Mouse (Mus musculus): ENCODE measurements around the gene Ndufab1. TPM values are rescaled to one million over a fixed set of nuclear protein-coding genes. Genes with fewer than 3 reads are reported as not detected.

The Ndufab1 gene
- polyA plus RNA-seq, 1 experiment from 2014 or later, result 362 TPM

- H3K9ac ChIP-seq (replicated peaks; ENCODE audit: low read depth), result no peak overlapping the region
- WGBS, result 85% methylated on average over 3 of the region's 3 CpGs
- ATAC-seq, result no peak
- TF ChIP-seq CTCF (IDR thresholded peaks at IDR 0.05) (no peak), EP300 (IDR thresholded peaks at IDR 0.05) (no peak)
- no peaks in the 10 kb centered on the region for H3K27me3 ChIP-seq (replicated peaks; ENCODE audit: insufficient read depth, low read length)
- no peak overlapping the region for H3K4me3 ChIP-seq (ENCODE audit: low read depth, low read length)
- H3K27ac ChIP-seq (ENCODE audit: low read length), result no peak overlapping the region
- DNase-seq (ENCODE audit: low spot score), result no peak
- H3K4me2 ChIP-seq (replicated peaks; ENCODE audit: low read depth, low read length), result no peak overlapping the region
- H3K4me1 ChIP-seq (ENCODE audit: insufficient read depth, low read depth, low read length), result no peaks in the 10 kb centered on the region
- no peaks in the 10 kb centered on the region for H3K9me3 ChIP-seq (ENCODE audit: low read length)
- peaks cover 54% of the 10 kb centered on the region for H3K36me3 ChIP-seq (ENCODE audit: insufficient read depth, low read length)
Measured at GRCm38 (mm10) chr7:122074374-122074773, 27.3 kb downstream of the Ndufab1 start.

- DNase-seq (ENCODE audit: low spot score), result peak; percentile 47
- peak; percentile 14; the same call in 1 of the 2 replicates for ATAC-seq
- H3K27me3 ChIP-seq (replicated peaks; ENCODE audit: insufficient read depth, low read length), result no peaks in the 10 kb centered on the region
Measured at GRCm38 (mm10) chr7:122067517-122068381, 33.9 kb downstream of the Ndufab1 start.

DNA sequence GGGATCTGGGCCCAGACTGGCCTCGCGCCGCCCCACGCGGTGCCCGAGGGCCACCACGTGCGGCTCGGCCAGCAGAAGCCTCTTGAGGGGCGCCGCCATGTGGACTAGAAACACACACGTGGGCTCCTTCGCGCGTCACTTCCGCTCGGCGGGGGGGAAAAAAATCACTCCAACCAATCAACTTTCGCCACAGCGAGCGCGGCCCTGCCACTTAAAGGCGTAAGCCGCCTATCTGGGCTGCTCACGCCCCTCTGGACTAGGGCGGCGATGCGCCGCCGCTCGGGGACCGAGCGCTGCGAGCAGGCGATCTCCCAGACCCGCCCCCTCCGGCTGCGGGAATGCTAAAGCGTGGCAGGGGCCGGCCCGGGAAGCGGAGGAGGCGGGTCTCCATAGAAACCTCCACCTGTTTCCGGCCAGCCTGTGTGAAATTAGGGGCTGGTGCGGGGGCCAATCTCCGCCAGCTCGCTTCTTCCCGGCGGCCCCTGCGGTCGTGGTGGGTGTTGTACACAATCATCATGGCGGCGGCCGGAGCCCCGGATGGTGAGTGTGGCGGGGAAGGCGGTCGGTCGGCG lies 34.7 kb downstream of the Ndufab1 start, which contains the start of the genes Ubfd1 and Ears2:
Gene Ubfd1, plus strand, starts transcription at position 231 of the 572 bp plus-strand sequence.
Gene Ears2, minus strand, starts transcription at position 319 of the 572 bp plus-strand sequence.
- Histone ChIP-seq H3K27me3 (replicated peaks; ENCODE audit: insufficient read depth, low read length) (no peaks in the 10 kb centered on the region), H3K4me1 (ENCODE audit: insufficient read depth, low read depth, low read length) (peaks cover 4% of the 10 kb centered on the region; the same call in 1 of the 2 replicates), H3K9ac (replicated peaks; ENCODE audit: low read depth) (peak within 1 kb of the TSS; percentile 96), H3K27ac (ENCODE audit: low read length) (peak within 1 kb of the TSS; percentile 89), H3K36me3 (ENCODE audit: insufficient read depth, low read length) (peaks cover 8% of the 10 kb centered on the region; the same call in 1 of the 2 replicates), H3K9me3 (ENCODE audit: low read length) (no peaks in the 10 kb centered on the region), H3K4me3 (ENCODE audit: low read depth, low read length) (peak within 1 kb of the TSS; percentile 90), H3K4me2 (replicated peaks; ENCODE audit: low read depth, low read length) (peak within 1 kb of the TSS; percentile 92)
- WGBS, result 0% methylated on average over 58 of the region's 60 CpGs
- peak; percentile 98 for DNase-seq (ENCODE audit: low spot score)
- TF ChIP-seq EP300 (IDR thresholded peaks at IDR 0.05), result 0 out of 2 replicates have a peak, but pooled peaks have one; percentile 29
- 0 out of 2 replicates have a peak, but pooled peaks have one; percentile 26 for TF ChIP-seq CTCF (IDR thresholded peaks at IDR 0.05)
- peak; percentile 96 for ATAC-seq

More at GRCm38 (mm10) chr7:122067517-122068381, 33.9 kb downstream of the Ndufab1 start:
- peak overlapping the region; percentile 89 for H3K27ac ChIP-seq (ENCODE audit: low read length)
- peaks cover 14% of the 10 kb centered on the region; the same call in 1 of the 2 replicates for H3K36me3 ChIP-seq (ENCODE audit: insufficient read depth, low read length)
- H3K4me3 ChIP-seq (ENCODE audit: low read depth, low read length), result peak overlapping the region; percentile 90
- peak overlapping the region; percentile 92 for H3K4me2 ChIP-seq (replicated peaks; ENCODE audit: low read depth, low read length)
- peaks cover 4% of the 10 kb centered on the region; the same call in 1 of the 2 replicates for H3K4me1 ChIP-seq (ENCODE audit: insufficient read depth, low read depth, low read length)
- H3K9ac ChIP-seq (replicated peaks; ENCODE audit: low read depth), result peak overlapping the region; percentile 96
- no peaks in the 10 kb centered on the region for H3K9me3 ChIP-seq (ENCODE audit: low read length)
- WGBS, result 1% methylated on average over 54 of the region's 58 CpGs
- peak; percentile 52 for TF ChIP-seq CTCF (IDR thresholded peaks at IDR 0.05)
- TF ChIP-seq EP300 (IDR thresholded peaks at IDR 0.05), result no peak

DNA sequence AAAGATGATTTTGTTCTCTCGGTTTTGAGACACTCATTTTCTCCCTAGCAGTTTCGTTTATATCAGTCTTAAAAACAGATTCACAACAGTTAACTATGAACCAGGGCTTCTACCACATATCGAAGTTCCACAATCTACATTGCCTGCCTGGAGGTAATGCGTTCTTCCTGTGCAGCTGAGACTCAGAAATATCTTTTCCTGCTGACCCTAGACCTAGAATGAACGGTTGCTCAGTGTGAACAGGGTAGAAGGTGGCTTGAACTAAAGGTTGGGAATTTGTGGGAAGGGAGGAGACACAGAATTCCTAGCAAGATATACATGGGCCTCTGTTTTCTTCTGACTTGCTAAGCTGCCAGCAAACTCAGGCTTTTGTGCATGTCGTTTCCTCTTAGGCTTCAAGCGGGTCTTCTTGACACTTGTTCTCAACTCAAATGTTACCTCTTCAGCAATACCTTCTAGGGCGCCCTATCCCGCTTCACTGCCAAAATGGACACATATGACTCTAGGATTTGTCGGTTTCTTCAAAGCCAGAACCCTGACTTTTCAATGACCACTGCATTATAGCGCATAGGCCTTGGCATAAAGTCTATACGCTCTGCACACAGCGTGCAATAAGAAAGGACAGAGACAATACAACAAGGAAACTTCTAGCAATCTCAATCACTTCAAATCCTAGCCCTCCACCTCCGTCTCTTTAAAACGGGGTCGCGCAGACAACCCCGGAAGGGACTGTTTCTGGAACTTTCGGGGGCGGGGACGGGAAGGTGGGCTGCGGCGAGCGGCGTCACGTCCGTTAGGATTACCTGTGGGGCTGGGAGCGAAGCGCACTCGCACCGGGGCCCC lies 35.4 kb downstream of the Ndufab1 start:
- Histone ChIP-seq H3K4me2 (replicated peaks; ENCODE audit: low read depth, low read length) (peak overlapping the region; percentile 92), H3K27me3 (replicated peaks; ENCODE audit: insufficient read depth, low read length) (no peaks in the 10 kb centered on the region), H3K36me3 (ENCODE audit: insufficient read depth, low read length) (peaks cover 1% of the 10 kb centered on the region; the same call in 1 of the 2 replicates), H3K9ac (replicated peaks; ENCODE audit: low read depth) (peak overlapping the region; percentile 96), H3K27ac (ENCODE audit: low read length) (peak overlapping the region; percentile 89), H3K9me3 (ENCODE audit: low read length) (no peaks in the 10 kb centered on the region), H3K4me3 (ENCODE audit: low read depth, low read length) (peak overlapping the region; percentile 90), H3K4me1 (ENCODE audit: insufficient read depth, low read depth, low read length) (peaks cover 4% of the 10 kb centered on the region; the same call in 1 of the 2 replicates)
- WGBS, result 9% methylated on average over 31 of the region's 31 CpGs
- DNase-seq (ENCODE audit: low spot score) (no peak), ATAC-seq (no peak)
- TF ChIP-seq EP300 (IDR thresholded peaks at IDR 0.05) (no peak), CTCF (IDR thresholded peaks at IDR 0.05) (no peak)

GRCm38 (mm10) chr7:122065656-122066055 lies 36.0 kb downstream of the Ndufab1 start:
- H3K9ac ChIP-seq (replicated peaks; ENCODE audit: low read depth), result no peak overlapping the region
- H3K27ac ChIP-seq (ENCODE audit: low read length), result peak overlapping the region; percentile 89; the same call in 1 of the 2 replicates

More at GRCm38 (mm10) chr7:122065656-122066055, 36.0 kb downstream of the Ndufab1 start:
- no peak for ATAC-seq
- H3K27me3 ChIP-seq (replicated peaks; ENCODE audit: insufficient read depth, low read length), result no peaks in the 10 kb centered on the region
- TF ChIP-seq EP300 (IDR thresholded peaks at IDR 0.05) (no peak), CTCF (IDR thresholded peaks at IDR 0.05) (no peak)
- 29% methylated on average over 1 of the region's 1 CpGs for WGBS
- H3K4me2 ChIP-seq (replicated peaks; ENCODE audit: low read depth, low read length), result no peak overlapping the region
- H3K9me3 ChIP-seq (ENCODE audit: low read length), result no peaks in the 10 kb centered on the region
- peak; percentile 26 for DNase-seq (ENCODE audit: low spot score)
- H3K4me3 ChIP-seq (ENCODE audit: low read depth, low read length), result 0 out of 2 replicates have a peak overlapping the region, but pooled peaks have one; percentile 90
- H3K36me3 ChIP-seq (ENCODE audit: insufficient read depth, low read length), result no peaks in the 10 kb centered on the region
- H3K4me1 ChIP-seq (ENCODE audit: insufficient read depth, low read depth, low read length), result peaks cover 4% of the 10 kb centered on the region; the same call in 1 of the 2 replicates
